Mouse (Mus musculus) T-cell, adult 2 months (primary cell): ENCODE data around the gene Rasgrf1.

Experiments used
- DNase-seq: peaks from one replicate; pipeline ENCODE4 v3.0.0; 2022; ENCODE audit warnings: low spot score

Rasgrf1 gene

GRCm38 (mm10) chr9:89909131-89910010, at the start of gene Rasgrf1:
TSS of gene Rasgrf1 (plus strand) at chr9:89909908.
- DNase-seq: no peak

- DNase-seq: no peak
Observed at GRCm38 (mm10) chr9:89860145-89860544, 49.6 kb upstream of the Rasgrf1 start.

GRCm38 (mm10) chr9:89860584-89860983, 49.1 kb upstream of the Rasgrf1 start:
- DNase-seq: no peak

- no peak for DNase-seq
Observed at GRCm38 (mm10) chr9:89867141-89867540, 42.6 kb upstream of the Rasgrf1 start.

GRCm38 (mm10) chr9:89868093-89868729, 41.5 kb upstream of the Rasgrf1 start:
- DNase-seq: no peak

GRCm38 (mm10) chr9:89869594-89869993, 40.1 kb upstream of the Rasgrf1 start:
- DNase-seq: no peak

GRCm38 (mm10) chr9:89870531-89871150, 39.1 kb upstream of the Rasgrf1 start:
- DNase-seq: no peak

- no peak for DNase-seq
Observed at GRCm38 (mm10) chr9:89872137-89872536, 37.6 kb upstream of the Rasgrf1 start.

- no peak for DNase-seq
Observed at GRCm38 (mm10) chr9:89874434-89874833, 35.3 kb upstream of the Rasgrf1 start.

GRCm38 (mm10) chr9:89875551-89875950, 34.2 kb upstream of the Rasgrf1 start:
- no peak for DNase-seq

GRCm38 (mm10) chr9:89878471-89879020, 31.2 kb upstream of the Rasgrf1 start:
- DNase-seq: no peak

GRCm38 (mm10) chr9:89879574-89879973, 30.1 kb upstream of the Rasgrf1 start:
- no peak for DNase-seq

- DNase-seq: no peak
Observed at GRCm38 (mm10) chr9:89881552-89881951, 28.2 kb upstream of the Rasgrf1 start.

- no peak for DNase-seq
Observed at GRCm38 (mm10) chr9:89882583-89882982, 27.1 kb upstream of the Rasgrf1 start.

- no peak for DNase-seq
Observed at GRCm38 (mm10) chr9:89885701-89886218, 23.9 kb upstream of the Rasgrf1 start.

GRCm38 (mm10) chr9:89891534-89892293, 18.0 kb upstream of the Rasgrf1 start:
- no peak for DNase-seq

GRCm38 (mm10) chr9:89892540-89893188, 17.0 kb upstream of the Rasgrf1 start:
- no peak for DNase-seq

- DNase-seq: no peak
Observed at GRCm38 (mm10) chr9:89900111-89900824, 9.4 kb upstream of the Rasgrf1 start.

- DNase-seq: no peak
Observed at GRCm38 (mm10) chr9:89901184-89901583, 8.5 kb upstream of the Rasgrf1 start.

GRCm38 (mm10) chr9:89902813-89903212, 6.9 kb upstream of the Rasgrf1 start:
- no peak for DNase-seq
